Mouse (Mus musculus) limb, embryonic 12.5 days (tissue): Measurements from ENCODE around the gene Wdfy1. TPM values are rescaled to one million over a fixed set of nuclear protein-coding genes. Genes with fewer than 3 reads are reported as not detected.
A peak's percentile ranks its signal among the peaks of the same experiment; 100 is the strongest.

Source experiments
- ATAC-seq: fragments of 200-750 bp; cut with Nextera tagmentation; 2 replicates; pipeline ENCODE4 v1.8.0; 2017; ENCODE audit warnings: low read depth, moderate TSS enrichment; ENCODE audit not compliant: insufficient number of reproducible peaks, insufficient read depth, low FRiP score, low TSS enrichment
- H3K27ac ChIP-seq: fragments of 300-500 bp; sonication (generic); 2 replicates; pipeline ENCODE4 v1.5.1; 2016; ENCODE audit warnings: mild to moderate bottlenecking, moderate library complexity
- H3K27me3 ChIP-seq: fragments of 300-500 bp; sonication (generic); 2 replicates; pipeline ENCODE4 v1.6.1; 2016; ENCODE audit warnings: mild to moderate bottlenecking, moderate library complexity
- H3K36me3 ChIP-seq: fragments of 300-500 bp; sonication (generic); 2 replicates; pipeline ENCODE4 v1.6.1; 2016; ENCODE audit warnings: mild to moderate bottlenecking, moderate library complexity
- H3K4me1 ChIP-seq: fragments of 300-500 bp; sonication (generic); replicated peaks from 2 replicates; pipeline ENCODE4 v1.6.1; 2016
- H3K4me2 ChIP-seq: fragments of 300-500 bp; sonication (generic); 2 replicates; pipeline ENCODE4 v1.6.1; 2016; ENCODE audit warnings: mild to moderate bottlenecking, moderate library complexity
- H3K4me3 ChIP-seq: fragments of 300-500 bp; sonication (generic); replicated peaks from 2 replicates; pipeline ENCODE4 v1.5.1; 2016; ENCODE audit warnings: mild to moderate bottlenecking
- H3K9ac ChIP-seq: fragments of 300-500 bp; sonication (generic); replicated peaks from 2 replicates; pipeline ENCODE4 v1.6.1; 2016; ENCODE audit warnings: mild to moderate bottlenecking, moderate library complexity
- H3K9me3 ChIP-seq: fragments of 300-500 bp; sonication (generic); 2 replicates; pipeline ENCODE4 v1.6.1; 2016; ENCODE audit warnings: mild to moderate bottlenecking, moderate library complexity
- WGBS: fragments of 180-500 bp; shearing (Covaris S2); methylation state at CpG from one replicate; pipeline ENCODE4 v1.1.7; 2016; 5-methylcytosine and 5-hydroxymethylcytosine counted together
- polyA plus RNA-seq: library from polyadenylated mRNA; unstranded; fragments of >200 nt; fragmentation: Nextera tagmentation; extraction: Ambion mirVana; gene quantifications from 2 replicates; pipeline ENCODE4 v1.2.1, GENCODE M21; 2016

Wdfy1 gene
- polyA plus RNA-seq, 1 experiment from 2014 or later = 28.8 TPM

- Histone ChIP-seq H3K4me2 (no peak overlapping the region), H3K4me1 (no peaks in the 10 kb centered on the region), H3K9ac (no peak overlapping the region), H3K36me3 (no peaks in the 10 kb centered on the region), H3K4me3 (no peak overlapping the region), H3K9me3 (0 out of 2 replicates have a peak, but pooled peaks cover 3% of the 10 kb centered on the region), H3K27me3 (no peaks in the 10 kb centered on the region), H3K27ac (no peak overlapping the region)
- ATAC-seq = no peak
- WGBS = 15% methylated on average over 5 of the region's 5 CpGs
Measured at GRCm38 (mm10) chr1:79682936-79683335, 93.0 kb downstream of the Wdfy1 start.

DNA sequence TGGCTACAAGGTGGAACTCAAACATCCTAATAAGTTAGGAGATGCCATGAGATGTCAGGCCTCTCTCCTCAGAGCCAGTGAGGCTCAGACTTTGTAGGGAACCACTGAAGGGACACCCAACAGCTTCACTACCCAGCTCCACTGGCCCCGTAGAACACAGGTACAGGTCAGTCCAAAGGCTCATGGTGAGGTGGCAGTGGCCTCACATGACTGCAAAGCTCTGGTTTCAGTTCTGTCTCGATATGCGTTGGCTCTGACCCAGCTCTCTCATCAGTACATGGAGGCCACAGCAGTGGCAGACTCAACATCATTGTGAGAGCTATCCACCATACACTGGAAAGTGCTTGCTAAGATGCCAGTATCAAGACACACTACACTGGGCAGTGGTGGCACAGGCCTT lies 95.2 kb downstream of the Wdfy1 start:
- no peaks in the 10 kb centered on the region for H3K36me3 ChIP-seq
- 91% methylated on average over 3 of the region's 3 CpGs for WGBS
- ATAC-seq = no peak
- H3K27ac ChIP-seq = no peak overlapping the region
- no peaks in the 10 kb centered on the region for H3K27me3 ChIP-seq
- H3K9ac ChIP-seq = no peak overlapping the region
- no peaks in the 10 kb centered on the region for H3K9me3 ChIP-seq
- no peak overlapping the region for H3K4me2 ChIP-seq
- no peaks in the 10 kb centered on the region for H3K4me1 ChIP-seq
- H3K4me3 ChIP-seq = no peak overlapping the region

GRCm38 (mm10) chr1:79678117-79678684 lies 97.7 kb downstream of the Wdfy1 start:
- 82% methylated on average over 8 of the region's 8 CpGs for WGBS
- Histone ChIP-seq H3K9ac (no peak overlapping the region), H3K9me3 (no peaks in the 10 kb centered on the region), H3K4me3 (no peak overlapping the region), H3K27me3 (peaks cover 6% of the 10 kb centered on the region), H3K36me3 (no peaks in the 10 kb centered on the region), H3K4me1 (no peaks in the 10 kb centered on the region), H3K4me2 (no peak overlapping the region), H3K27ac (no peak overlapping the region)
- no peak for ATAC-seq

DNA sequence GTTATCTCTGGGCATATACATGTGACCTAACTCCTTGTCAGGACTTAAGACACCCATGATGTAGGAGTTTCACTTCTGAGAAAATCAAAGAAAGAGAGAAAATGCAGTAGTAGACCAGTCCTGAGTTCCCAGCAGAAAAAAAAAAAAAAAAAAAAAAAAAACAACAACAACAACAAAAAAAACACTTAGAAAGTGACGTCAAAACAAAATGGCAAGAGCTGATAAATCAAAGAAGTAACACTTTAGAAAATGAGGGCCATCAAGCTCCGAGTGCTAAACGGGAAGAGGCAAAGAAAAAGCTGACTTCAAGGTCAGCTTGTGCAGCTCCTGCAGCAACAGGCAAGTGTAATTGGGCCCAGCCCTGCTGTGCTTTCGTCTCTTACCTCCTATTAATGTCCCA lies 100.2 kb downstream of the Wdfy1 start:
- ATAC-seq = no peak
- H3K27me3 ChIP-seq = peaks cover 13% of the 10 kb centered on the region
- H3K36me3 ChIP-seq = no peaks in the 10 kb centered on the region
- no peak overlapping the region for H3K4me2 ChIP-seq
- H3K9ac ChIP-seq = no peak overlapping the region
- H3K9me3 ChIP-seq = no peaks in the 10 kb centered on the region
- peaks cover 8% of the 10 kb centered on the region; the same call in 1 of the 2 replicates for H3K4me1 ChIP-seq
- no peak overlapping the region for H3K27ac ChIP-seq
- no peak overlapping the region for H3K4me3 ChIP-seq
- WGBS = 36% methylated on average over 4 of the region's 4 CpGs

GRCm38 (mm10) chr1:79671543-79672337 lies 104.2 kb downstream of the Wdfy1 start, which contains the start of gene Ap1s3:
Gene Ap1s3, minus strand, starts transcription at chr1:79671972.
- Histone ChIP-seq H3K36me3 (no peaks in the 10 kb centered on the region), H3K4me3 (peak within 1 kb of the TSS; percentile 62), H3K4me1 (peaks cover 8% of the 10 kb centered on the region; the same call in 1 of the 2 replicates), H3K9me3 (no peaks in the 10 kb centered on the region), H3K9ac (peak within 1 kb of the TSS; percentile 57), H3K27me3 (peaks cover 20% of the 10 kb centered on the region), H3K4me2 (peak within 1 kb of the TSS; percentile 88), H3K27ac (no peak within 1 kb of the TSS)
- peak; percentile 93 for ATAC-seq
- under 1% methylated on average over 51 of the region's 51 CpGs for WGBS

DNA sequence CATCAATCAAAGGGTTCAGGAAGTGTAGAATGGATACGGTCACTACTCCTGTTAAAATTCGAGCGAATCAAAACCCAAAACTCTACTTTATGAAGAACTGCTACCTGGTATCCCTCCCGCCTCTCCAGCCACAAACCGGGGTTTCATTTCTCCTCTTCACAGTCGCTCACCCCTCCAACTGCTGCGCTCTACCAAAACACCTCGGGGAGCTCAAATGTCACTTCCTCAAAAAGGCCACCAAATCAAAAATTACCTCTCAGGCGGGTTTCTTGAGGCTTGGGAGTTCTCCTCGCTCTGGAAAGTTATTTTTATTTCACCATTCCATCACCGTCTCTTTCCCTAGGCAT lies 104.8 kb downstream of the Wdfy1 start:
- 3% methylated on average over 11 of the region's 11 CpGs for WGBS

GRCm38 (mm10) chr1:79669419-79669974 lies 106.4 kb downstream of the Wdfy1 start:
- no peaks in the 10 kb centered on the region for H3K36me3 ChIP-seq
- no peak for ATAC-seq
- WGBS = 86% methylated on average over 9 of the region's 9 CpGs

More for the DNA sequence above, 104.8 kb downstream of the Wdfy1 start:
- Histone ChIP-seq H3K27me3 (peaks cover 20% of the 10 kb centered on the region), H3K9me3 (no peaks in the 10 kb centered on the region), H3K4me3 (peak overlapping the region; percentile 62), H3K27ac (no peak overlapping the region), H3K9ac (peak overlapping the region; percentile 57), H3K36me3 (no peaks in the 10 kb centered on the region), H3K4me1 (peaks cover 8% of the 10 kb centered on the region; the same call in 1 of the 2 replicates), H3K4me2 (peak overlapping the region; percentile 88)
- no peak for ATAC-seq

DNA sequence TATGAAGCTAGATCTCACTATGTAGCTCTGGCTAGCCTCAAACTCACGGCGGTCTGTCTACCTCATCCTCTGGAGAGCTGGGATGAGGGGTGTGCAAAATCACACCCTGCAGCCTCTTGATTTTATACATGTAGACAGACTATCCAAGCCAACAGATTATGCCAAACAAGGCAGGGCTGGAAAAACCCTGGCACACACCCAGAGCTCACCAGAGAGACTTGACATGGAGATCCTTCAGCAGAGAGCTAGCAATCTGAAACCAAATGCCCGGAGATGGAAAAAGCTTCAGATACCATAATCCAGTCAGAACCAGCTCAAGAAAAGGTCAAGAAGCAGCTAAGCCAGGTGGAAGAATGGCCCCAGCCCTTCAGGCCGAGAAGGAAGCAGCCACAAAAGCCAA lies 111.0 kb downstream of the Wdfy1 start:
- Histone ChIP-seq H3K4me2 (no peak overlapping the region), H3K4me3 (no peak overlapping the region), H3K9me3 (peaks cover 5% of the 10 kb centered on the region; the same call in 1 of the 2 replicates), H3K27me3 (no peaks in the 10 kb centered on the region), H3K4me1 (no peaks in the 10 kb centered on the region), H3K36me3 (no peaks in the 10 kb centered on the region), H3K27ac (no peak overlapping the region), H3K9ac (no peak overlapping the region)
- ATAC-seq = no peak
- WGBS = 85% methylated on average over 4 of the region's 4 CpGs

More at GRCm38 (mm10) chr1:79669419-79669974, 106.4 kb downstream of the Wdfy1 start:
- no peak overlapping the region for H3K27ac ChIP-seq
- no peak overlapping the region for H3K9ac ChIP-seq
- H3K4me3 ChIP-seq = no peak overlapping the region
- H3K4me1 ChIP-seq = peaks cover 8% of the 10 kb centered on the region; the same call in 1 of the 2 replicates
- no peak overlapping the region for H3K4me2 ChIP-seq
- H3K27me3 ChIP-seq = peaks cover 20% of the 10 kb centered on the region
- H3K9me3 ChIP-seq = no peaks in the 10 kb centered on the region

DNA sequence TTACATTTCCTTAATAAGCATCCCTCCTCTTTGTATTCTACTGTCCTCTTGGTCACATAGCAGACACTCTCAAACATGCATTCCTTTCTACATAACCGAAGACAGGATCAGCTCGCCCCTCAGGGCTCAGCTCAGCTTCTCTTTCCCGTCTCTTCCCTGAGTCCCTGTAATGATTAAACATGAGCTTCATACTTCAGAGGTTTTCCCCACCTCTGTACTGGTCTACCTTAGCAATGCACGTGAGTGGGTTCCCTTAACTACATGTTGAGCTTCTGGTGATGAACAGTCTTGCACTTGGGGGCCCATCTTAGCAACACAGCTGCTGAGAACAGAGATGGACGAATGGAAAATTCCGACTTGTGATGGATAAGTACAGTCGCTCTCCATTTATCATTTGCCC lies 116.3 kb downstream of the Wdfy1 start:
- no peak overlapping the region for H3K27ac ChIP-seq
- H3K9me3 ChIP-seq = peaks cover 5% of the 10 kb centered on the region; the same call in 1 of the 2 replicates
- no peaks in the 10 kb centered on the region; the same call in 1 of the 2 replicates for H3K4me1 ChIP-seq
- ATAC-seq = no peak
- no peak overlapping the region for H3K4me3 ChIP-seq
- H3K36me3 ChIP-seq = no peaks in the 10 kb centered on the region
- 85% methylated on average over 7 of the region's 7 CpGs for WGBS
- H3K9ac ChIP-seq = no peak overlapping the region
- no peak overlapping the region for H3K4me2 ChIP-seq
- no peaks in the 10 kb centered on the region for H3K27me3 ChIP-seq

DNA sequence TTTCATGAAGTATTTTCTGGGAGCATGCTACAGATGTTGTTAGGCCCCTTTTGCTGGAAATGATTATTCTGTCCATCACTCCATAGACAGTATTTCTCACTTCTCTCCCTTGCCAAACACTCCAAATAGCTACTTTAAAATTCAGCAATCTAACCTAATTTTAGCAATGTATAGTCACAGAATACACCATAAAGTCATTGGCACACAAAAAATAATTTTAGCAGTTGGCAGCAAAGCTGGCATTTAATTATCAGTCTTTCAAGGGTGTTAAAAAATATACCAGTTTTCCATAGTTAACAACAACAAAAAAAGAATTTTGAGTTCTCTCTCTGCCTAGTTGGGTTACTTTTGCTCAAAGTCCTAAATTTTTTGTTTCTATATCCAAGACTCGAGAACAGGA lies 118.5 kb downstream of the Wdfy1 start:
- no peak overlapping the region for H3K4me2 ChIP-seq
- H3K36me3 ChIP-seq = no peaks in the 10 kb centered on the region
- no peaks in the 10 kb centered on the region for H3K27me3 ChIP-seq
- no peaks in the 10 kb centered on the region; the same call in 1 of the 2 replicates for H3K4me1 ChIP-seq
- no peak overlapping the region for H3K9ac ChIP-seq
- no peak overlapping the region for H3K27ac ChIP-seq
- no peak for ATAC-seq
- H3K9me3 ChIP-seq = peaks cover 4% of the 10 kb centered on the region; the same call in 1 of the 2 replicates
- no peak overlapping the region for H3K4me3 ChIP-seq
- 51% methylated on average over 1 of the region's 1 CpGs for WGBS

- no peaks in the 10 kb centered on the region for H3K9me3 ChIP-seq
- no peak overlapping the region for H3K4me3 ChIP-seq
- no peak overlapping the region for H3K4me2 ChIP-seq
- no peaks in the 10 kb centered on the region for H3K36me3 ChIP-seq
- H3K27ac ChIP-seq = peak overlapping the region; percentile 70; the same call in 1 of the 2 replicates
- no peak overlapping the region for H3K9ac ChIP-seq
- no peak; the same call in 1 of the 2 replicates for ATAC-seq
- 63% methylated on average over 4 of the region's 4 CpGs for WGBS
- no peaks in the 10 kb centered on the region; the same call in 1 of the 2 replicates for H3K4me1 ChIP-seq
- no peaks in the 10 kb centered on the region for H3K27me3 ChIP-seq
Measured at GRCm38 (mm10) chr1:79655819-79656555, 120.0 kb downstream of the Wdfy1 start.
